In genomic region chr19:5684236-5684635, GRCm38 (mm10) we compare ENCODE assay signal across 17 mouse cellular contexts. TPM values are rescaled to one million over a fixed set of nuclear protein-coding genes. Genes with fewer than 3 reads are reported as not detected.
"Had no signal": no experiment of that assay in that cellular context is flagged by ENCODE, and none has a peak within 500 bp of the region (broad histone marks: within the 10 kb centered on the region; RNA-seq: fewer than 3 reads in every experiment).

No protein-coding gene starts in this region.

- H3K27me3 ChIP-seq: lung, embryonic 15.5 days; megakaryocyte, embryonic 14.5 days; midbrain, embryonic 13.5 days; midbrain, embryonic 15.5 days; neural tube, embryonic 12.5 days; stomach, embryonic 15.5 days had no signal

- H3K4me3 ChIP-seq: lung, embryonic 15.5 days; megakaryocyte, embryonic 14.5 days; midbrain, embryonic 15.5 days; neural tube, embryonic 12.5 days; stomach, embryonic 15.5 days had no signal

- H3K27ac ChIP-seq: lung, embryonic 15.5 days; macrophage; midbrain, embryonic 13.5 days; midbrain, embryonic 15.5 days; neural tube, embryonic 12.5 days; stomach, embryonic 15.5 days; stomach, postnatal 0 days had no signal

- DNase-seq: liver, postnatal 0 days; lung, adult 2 months; lung, postnatal 10 days; lung, postnatal 36 days; right cerebral cortex, postnatal 14 days; thymus, adult 2 months; thymus, postnatal 14 days had no signal

- H3K9ac ChIP-seq: liver, postnatal 0 days; lung, embryonic 15.5 days; midbrain, embryonic 13.5 days; midbrain, embryonic 15.5 days; stomach, embryonic 15.5 days had no signal

- H3K4me2 ChIP-seq: lung, embryonic 15.5 days; midbrain, embryonic 11.5 days; midbrain, embryonic 13.5 days; midbrain, embryonic 15.5 days; neural tube, embryonic 12.5 days; stomach, embryonic 15.5 days had no signal

- H3K9me3 ChIP-seq: lung, embryonic 15.5 days; megakaryocyte, embryonic 14.5 days; midbrain, embryonic 13.5 days; midbrain, embryonic 15.5 days; neural tube, embryonic 12.5 days; stomach, embryonic 15.5 days had no signal

- ATAC-seq: liver, postnatal 0 days; midbrain, embryonic 13.5 days; midbrain, embryonic 15.5 days had no signal

RNA-seq across cellular contexts. Expression of gene Kcnk7, which starts 19.9 kb away (rescaled TPM):
- polyA plus RNA-seq: macrophage; midbrain, embryonic 11.5 days; neural tube, embryonic 14.5 days had no signal
